Mouse (Mus musculus) kidney, adult 2 months (tissue): Measurements from ENCODE around the gene Acbd6. TPM values are rescaled to one million over a fixed set of nuclear protein-coding genes. Genes with fewer than 3 reads are reported as not detected.

Experiments used
- DNase-seq: peaks from one replicate; pipeline ENCODE4 v3.0.0; 2021
- H3K27ac ChIP-seq: fragments of 200-500 bp; 2 replicates; pipeline ENCODE4 v1.5.1; 2012; ENCODE audit warnings: low read depth, low read length, control low read depth, inconsistent platforms; ENCODE audit not compliant: insufficient read depth
- H3K27me3 ChIP-seq: fragments of 200-500 bp; replicated peaks from 2 replicates; pipeline ENCODE4 v1.6.1; 2012; ENCODE audit warnings: mild to moderate bottlenecking, moderate library complexity, low read length, inconsistent platforms; ENCODE audit not compliant: control insufficient read depth, insufficient read depth
- H3K36me3 ChIP-seq: fragments of 200-500 bp; 2 replicates; pipeline ENCODE4 v1.6.1; 2012; ENCODE audit warnings: mild to moderate bottlenecking, moderate library complexity, low read length, inconsistent platforms; ENCODE audit not compliant: control insufficient read depth, insufficient read depth
- H3K4me1 ChIP-seq: fragments of 200-500 bp; 2 replicates; pipeline ENCODE4 v1.6.1; 2011; ENCODE audit warnings: low read length; ENCODE audit not compliant: control insufficient read depth, insufficient read depth
- H3K4me3 ChIP-seq: fragments of 200-500 bp; 2 replicates; pipeline ENCODE4 v1.5.1; 2011; ENCODE audit warnings: mild to moderate bottlenecking, low read depth, low read length, control low read depth; ENCODE audit not compliant: insufficient read depth
- CTCF ChIP-seq: fragments of 200-500 bp; conservative IDR thresholded peaks from 2 replicates; pipeline ENCODE4 v1.5.1; 2011; ENCODE audit warnings: low read depth, mild to moderate bottlenecking, control low read depth, low read length, moderate library complexity, mixed read lengths; ENCODE audit not compliant: insufficient read depth, insufficient read length
- POLR2A ChIP-seq: fragments of 200-500 bp; IDR thresholded peaks from one replicate; pipeline ENCODE4 v1.6.1; 2011; ENCODE audit warnings: low read depth, low read length, control low read depth
- WGBS: fragments of 180-500 bp; shearing (Covaris S2); methylation state at CpG from one replicate; pipeline ENCODE4 v1.1.7; 2018; 5-methylcytosine and 5-hydroxymethylcytosine counted together
- polyA plus RNA-seq: library from polyadenylated mRNA; depleted of rRNA; stranded (reverse); fragments of >200 nt; gene quantifications from 2 replicates; pipeline ENCODE4 v1.2.3, GENCODE M21; 2012; rRNA removed

Gene Acbd6
- 75.4 and 92.9 TPM in 2 replicates for polyA plus RNA-seq

DNA sequence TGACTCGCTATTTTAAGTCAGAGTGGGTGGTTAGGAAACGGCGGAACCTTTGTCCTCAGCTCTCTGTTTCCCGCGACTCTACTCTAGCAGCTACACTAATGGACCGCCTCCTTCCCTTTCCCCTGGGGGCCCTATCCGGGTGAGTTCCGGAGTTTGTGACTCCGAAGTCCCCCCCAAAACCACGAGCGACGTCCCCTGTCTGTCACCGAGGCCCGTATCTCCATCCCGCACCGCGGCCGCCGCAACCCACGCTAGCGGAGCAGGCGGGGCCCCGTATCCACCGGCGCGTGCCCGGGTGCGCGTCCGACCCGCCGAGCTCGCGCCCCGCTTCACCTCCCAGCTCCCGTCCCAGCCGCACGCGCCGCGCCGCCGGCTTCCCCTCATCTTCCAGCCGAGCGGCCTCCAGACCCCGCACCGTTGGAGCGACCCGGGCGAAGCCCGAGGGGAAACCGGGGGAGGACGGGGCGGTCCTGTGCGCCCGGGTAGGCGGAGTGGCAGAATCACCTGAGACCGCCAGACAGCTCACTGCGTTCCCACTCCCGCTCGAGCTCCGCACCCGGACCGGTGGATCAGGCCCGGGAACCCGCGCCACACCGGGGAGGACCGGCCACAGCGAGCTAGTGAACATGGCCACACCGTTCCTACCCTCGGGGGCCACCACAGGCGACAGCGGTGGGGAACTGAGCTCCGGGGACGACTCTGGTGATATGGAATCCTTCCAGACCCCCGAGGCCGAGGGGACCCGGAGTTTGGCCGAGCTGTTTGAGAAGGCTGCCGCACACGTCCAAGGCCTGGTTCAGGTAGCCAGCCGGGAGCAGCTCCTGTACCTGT lies at the start of gene Acbd6:
TSS of gene Acbd6 (plus strand) at position 109 of the 831 bp plus-strand sequence.
- Histone ChIP-seq H3K4me1 (peaks cover 6% of the 10 kb centered on the region; the same call in 1 of the 2 replicates), H3K27ac (peak within 1 kb of the TSS; percentile 49), H3K36me3 (no peaks in the 10 kb centered on the region), H3K4me3 (peak within 1 kb of the TSS; percentile 94), H3K27me3 (no peaks in the 10 kb centered on the region)
- TF ChIP-seq CTCF (no peak), POLR2A (no peak)
- under 1% methylated on average over 82 of the region's 83 CpGs for WGBS
- peak; percentile 86 for DNase-seq

DNA sequence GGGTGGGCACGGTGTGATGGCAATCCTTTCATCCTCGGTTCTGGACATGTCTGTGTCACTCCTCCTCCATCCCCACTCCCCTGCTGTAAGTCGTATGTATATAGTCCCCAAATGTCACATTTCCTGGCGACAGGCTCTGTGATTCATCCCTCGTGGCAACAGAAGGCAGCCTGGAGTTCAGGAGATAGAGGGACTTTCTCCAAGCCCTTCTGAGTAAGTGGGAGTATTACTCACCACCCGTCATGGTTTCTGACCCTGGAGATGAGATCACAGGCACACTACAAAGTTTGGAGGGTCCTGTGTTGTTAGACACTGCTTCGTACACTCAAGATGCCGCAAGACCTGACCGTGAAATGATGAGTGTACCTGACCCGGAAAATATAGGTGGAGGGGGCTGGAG lies 47.7 kb upstream of the Acbd6 start:
- Histone ChIP-seq H3K36me3 (no peaks in the 10 kb centered on the region), H3K27me3 (no peaks in the 10 kb centered on the region), H3K4me1 (no peaks in the 10 kb centered on the region), H3K4me3 (no peak overlapping the region), H3K27ac (no peak overlapping the region)
- WGBS = 45% methylated on average over 10 of the region's 10 CpGs
- DNase-seq = no peak
- TF ChIP-seq CTCF (no peak), POLR2A (no peak)

DNA sequence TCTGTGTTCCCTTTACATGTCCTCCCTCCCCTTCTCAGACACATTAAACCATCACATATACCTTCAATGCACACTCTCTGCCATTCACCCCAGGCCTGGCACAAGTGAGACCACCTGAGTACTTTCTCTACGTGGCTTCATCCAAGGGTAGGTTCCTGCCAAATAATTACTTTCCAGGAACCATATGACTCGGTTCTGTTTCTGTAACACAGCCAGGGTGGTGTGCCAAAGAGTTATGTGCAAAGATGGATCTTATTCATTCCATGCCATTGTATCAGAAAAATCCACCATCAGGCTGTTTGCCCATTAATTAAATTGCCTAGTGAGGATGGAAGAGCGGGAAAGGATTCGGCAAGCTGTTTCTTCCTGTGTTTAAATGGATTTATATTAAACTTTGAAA lies 42.1 kb upstream of the Acbd6 start:
- DNase-seq = no peak
- Histone ChIP-seq H3K27me3 (no peaks in the 10 kb centered on the region), H3K27ac (no peak overlapping the region), H3K4me3 (no peak overlapping the region), H3K4me1 (no peaks in the 10 kb centered on the region), H3K36me3 (no peaks in the 10 kb centered on the region)
- WGBS = 86% methylated on average over 4 of the region's 4 CpGs
- no peak for TF ChIP-seq CTCF
- no peak for TF ChIP-seq POLR2A

DNA sequence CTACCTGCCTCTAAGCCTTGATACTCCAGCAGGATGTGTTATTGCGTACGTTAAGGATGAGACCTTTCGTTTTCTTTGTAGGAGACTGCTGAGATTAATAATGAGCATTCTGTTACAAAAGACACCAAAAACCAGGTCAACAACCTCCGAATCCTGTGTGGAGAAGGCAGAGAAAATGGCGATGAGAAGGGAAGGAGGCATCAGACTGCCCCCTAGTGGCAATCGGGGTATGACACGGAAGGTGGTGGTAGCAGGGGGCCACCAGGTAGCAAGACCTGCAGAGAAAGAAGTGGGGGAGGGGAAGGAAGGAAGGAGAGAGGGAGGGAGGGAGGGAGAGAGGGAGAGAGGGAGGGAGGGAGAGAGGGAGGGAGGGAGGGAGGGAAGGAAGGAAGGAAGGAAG lies 41.3 kb upstream of the Acbd6 start:
- peak; percentile 73 for DNase-seq
- H3K4me1 ChIP-seq = no peaks in the 10 kb centered on the region
- no peaks in the 10 kb centered on the region for H3K36me3 ChIP-seq
- no peak overlapping the region for H3K27ac ChIP-seq
- H3K4me3 ChIP-seq = no peak overlapping the region
- no peaks in the 10 kb centered on the region for H3K27me3 ChIP-seq
- WGBS = 36% methylated on average over 7 of the region's 7 CpGs
- TF ChIP-seq CTCF (peak; percentile 78), POLR2A (no peak)

DNA sequence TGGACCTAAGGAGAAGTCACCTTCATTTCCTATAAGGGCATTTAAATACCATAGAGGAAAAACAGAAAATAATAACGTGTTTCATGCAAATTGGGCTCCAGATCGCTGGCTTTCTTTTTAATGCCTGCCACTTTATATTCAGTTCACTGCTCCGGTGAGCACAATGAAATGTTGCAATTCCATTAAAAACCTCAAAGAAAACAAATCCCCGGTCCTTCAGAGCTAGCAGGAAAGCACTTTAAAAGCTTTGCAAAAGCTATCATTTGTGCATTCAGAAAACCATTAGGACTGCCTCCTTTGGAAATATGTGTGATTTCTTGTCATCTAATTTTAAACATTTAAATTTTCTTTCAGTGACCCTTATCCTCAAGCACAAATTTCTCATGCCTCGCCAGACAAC lies 40.9 kb upstream of the Acbd6 start:
- H3K27ac ChIP-seq = no peak overlapping the region
- no peaks in the 10 kb centered on the region for H3K27me3 ChIP-seq
- 32% methylated on average over 5 of the region's 5 CpGs for WGBS
- DNase-seq = no peak
- no peaks in the 10 kb centered on the region for H3K36me3 ChIP-seq
- no peak overlapping the region for H3K4me3 ChIP-seq
- TF ChIP-seq POLR2A = no peak
- no peak for TF ChIP-seq CTCF
- H3K4me1 ChIP-seq = no peaks in the 10 kb centered on the region

DNA sequence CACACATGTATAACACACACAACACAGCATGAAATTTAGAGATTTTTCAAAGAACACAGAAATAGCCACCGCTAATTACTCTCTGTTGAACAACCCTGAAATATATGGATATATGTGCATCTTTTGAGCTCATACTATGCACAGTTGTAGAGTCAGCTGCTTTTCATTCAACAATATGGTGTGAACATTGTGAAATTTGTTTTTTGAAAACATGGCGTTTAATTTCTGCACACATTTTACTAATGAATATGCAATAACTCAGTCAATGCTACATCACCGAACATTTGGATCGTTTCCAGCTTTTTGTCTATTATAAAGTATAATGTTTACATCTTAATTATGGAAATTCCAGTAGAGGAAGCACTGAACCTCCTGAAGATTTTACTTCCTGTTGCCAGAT lies 37.6 kb upstream of the Acbd6 start:
- Histone ChIP-seq H3K36me3 (no peaks in the 10 kb centered on the region), H3K27me3 (no peaks in the 10 kb centered on the region), H3K4me3 (no peak overlapping the region), H3K27ac (no peak overlapping the region), H3K4me1 (no peaks in the 10 kb centered on the region)
- WGBS = 82% methylated on average over 4 of the region's 4 CpGs
- no peak for TF ChIP-seq CTCF
- TF ChIP-seq POLR2A = no peak
- DNase-seq = no peak

DNA sequence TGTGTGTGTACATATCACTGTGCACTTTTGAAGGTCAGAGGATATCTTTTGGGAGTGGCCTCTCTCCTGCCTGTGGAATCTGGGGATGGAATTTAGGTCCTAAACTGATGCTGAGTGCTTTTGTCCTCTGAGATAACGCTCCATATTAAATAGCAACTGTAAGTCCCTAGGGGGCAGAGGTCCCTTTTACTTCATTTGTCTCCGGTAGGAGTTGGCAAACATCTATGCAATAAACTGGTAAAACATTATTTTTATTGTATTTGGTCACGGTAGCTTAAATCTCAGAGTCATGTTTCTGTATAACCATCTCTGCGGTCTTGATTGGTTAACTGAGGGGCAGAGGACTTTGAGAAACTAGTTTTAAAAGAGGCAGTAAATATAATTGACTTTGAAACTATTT lies 35.4 kb upstream of the Acbd6 start:
- Histone ChIP-seq H3K27me3 (no peaks in the 10 kb centered on the region), H3K4me1 (no peaks in the 10 kb centered on the region), H3K36me3 (no peaks in the 10 kb centered on the region), H3K27ac (no peak overlapping the region), H3K4me3 (no peak overlapping the region)
- DNase-seq = no peak
- TF ChIP-seq POLR2A = no peak
- TF ChIP-seq CTCF = no peak
- 48% methylated on average over 4 of the region's 4 CpGs for WGBS
